Mouse (Mus musculus) MEL (cell line): ENCODE results near the gene Fbf1. TPM values are rescaled to one million over a fixed set of nuclear protein-coding genes. Genes with fewer than 3 reads are reported as not detected.

ENCODE experiments used
- DNase-seq: peaks from one replicate; pipeline ENCODE4 v3.0.0; 2011; ENCODE audit warnings: low read depth, low spot score
- H3K27ac ChIP-seq: 2 replicates; pipeline ENCODE4 v1.5.1; 2012; ENCODE audit warnings: low read depth, mild to moderate bottlenecking, control low read depth, low read length, moderate library complexity; ENCODE audit not compliant: control insufficient read depth
- H3K27me3 ChIP-seq, 2 experiments: fragments of 150-350 bp in 1 of 2; sonication (generic) in 1 of 2; 2 replicates each; pipeline ENCODE4 v1.6.1; 2012; ENCODE audit warnings: low read length in 2 of 2, mild to moderate bottlenecking in 2 of 2, improper control_type of control experiment in 1 of 2, moderate library complexity in 1 of 2; ENCODE audit not compliant: insufficient read depth in 2 of 2, control insufficient read depth in 1 of 2
- H3K36me3 ChIP-seq, 2 experiments: 2 replicates each; pipeline ENCODE4 v1.6.1; 2012 to 2014; ENCODE audit warnings: low read length in 2 of 2, improper control_type of control experiment in 1 of 2, inconsistent platforms in 1 of 2, mild to moderate bottlenecking in 1 of 2; ENCODE audit not compliant: insufficient read depth in 2 of 2, control insufficient read depth in 1 of 2
- H3K4me1 ChIP-seq, 2 experiments: fragments of 150-350 bp in 1 of 2; sonication (generic) in 1 of 2; 2 replicates each; pipeline ENCODE4 v1.6.1; 2012; ENCODE audit warnings: low read length in 2 of 2, improper control_type of control experiment in 1 of 2, mild to moderate bottlenecking in 1 of 2; ENCODE audit not compliant: insufficient read depth in 2 of 2, control insufficient read depth in 1 of 2
- H3K4me3 ChIP-seq, 2 experiments: fragments of 150-350 bp in 1 of 2; sonication (generic) in 1 of 2; 2 replicates each; pipeline ENCODE4 v1.5.1; 2012; ENCODE audit warnings: low read depth in 2 of 2, low read length in 2 of 2, mild to moderate bottlenecking in 2 of 2, moderate library complexity in 2 of 2, control low read depth in 1 of 2, improper control_type of control experiment in 1 of 2; ENCODE audit not compliant: control insufficient read depth in 1 of 2, insufficient read depth in 1 of 2
- H3K79me2 ChIP-seq: 2 replicates; pipeline ENCODE4 v1.6.1; 2012; ENCODE audit warnings: mild to moderate bottlenecking, low read length, moderate library complexity; ENCODE audit not compliant: control insufficient read depth, poor library complexity, insufficient read depth
- H3K9ac ChIP-seq: 2 replicates; pipeline ENCODE4 v1.6.1; 2012; ENCODE audit warnings: low read depth, mild to moderate bottlenecking, control low read depth, low read length, moderate library complexity; ENCODE audit not compliant: control insufficient read depth, poor library complexity, severe bottlenecking
- H3K9me3 ChIP-seq: fragments of 150-350 bp; sonication (generic); replicated peaks from 2 replicates; pipeline ENCODE4 v1.6.1; 2012; ENCODE audit warnings: mild to moderate bottlenecking, low read length, improper control_type of control experiment, moderate library complexity; ENCODE audit not compliant: insufficient read depth
- BHLHE40 ChIP-seq: IDR thresholded peaks from 2 replicates; pipeline ENCODE4 v1.6.1; 2012; ENCODE audit warnings: low read depth, mild to moderate bottlenecking, inconsistent platforms, low read length, improper control_type of control experiment, borderline replicate concordance
- CHD1 ChIP-seq: IDR thresholded peaks from 2 replicates; pipeline ENCODE4 v1.6.1; 2012; ENCODE audit warnings: low read depth, mild to moderate bottlenecking, inconsistent platforms, low read length, improper control_type of control experiment
- CHD2 ChIP-seq: IDR thresholded peaks from 2 replicates; pipeline ENCODE4 v1.6.1; 2011; ENCODE audit warnings: low read length, improper control_type of control experiment
- CTCF ChIP-seq, 3 experiments: IDR thresholded peaks in 2 of 3; conservative IDR thresholded peaks in 1 of 3; 2 replicates each; pipeline ENCODE4 v1.5.1; 2011 to 2012; ENCODE audit warnings: low read length in 3 of 3, low read depth in 2 of 3, mild to moderate bottlenecking in 2 of 3, improper control_type of control experiment in 1 of 3, inconsistent platforms in 1 of 3, mixed read lengths in 1 of 3, moderate library complexity in 1 of 3; ENCODE audit not compliant: control insufficient read depth in 1 of 3, insufficient read depth in 1 of 3, poor library complexity in 1 of 3, severe bottlenecking in 1 of 3
- E2F4 ChIP-seq: IDR thresholded peaks from 2 replicates; pipeline ENCODE4 v1.6.1; 2011; ENCODE audit warnings: low read depth, low read length, improper control_type of control experiment, borderline replicate concordance
- ELF1 ChIP-seq: IDR thresholded peaks from 2 replicates; pipeline ENCODE4 v1.6.1; 2014; ENCODE audit warnings: low read depth, mild to moderate bottlenecking, inconsistent platforms, low read length, improper control_type of control experiment, moderate library complexity
- EP300 ChIP-seq, 2 experiments: IDR thresholded peaks; 2 replicates each; pipeline ENCODE4 v1.6.1; 2011; ENCODE audit warnings: improper control_type of control experiment in 2 of 2, low read length in 2 of 2, low read depth in 1 of 2, mild to moderate bottlenecking in 1 of 2
- ETS1 ChIP-seq: IDR thresholded peaks from 2 replicates; pipeline ENCODE4 v1.6.1; 2012; ENCODE audit warnings: low read depth, mild to moderate bottlenecking, inconsistent platforms, low read length, improper control_type of control experiment, moderate library complexity
- HCFC1 ChIP-seq: IDR thresholded peaks from 2 replicates; pipeline ENCODE4 v1.6.1; 2012; ENCODE audit warnings: low read depth, mild to moderate bottlenecking, inconsistent platforms, low read length, improper control_type of control experiment, moderate library complexity
- JUND ChIP-seq: IDR thresholded peaks from 2 replicates; pipeline ENCODE4 v1.6.1; 2011; ENCODE audit warnings: low read depth, mild to moderate bottlenecking, improper control_type of control experiment, low read length
- KAT2A ChIP-seq: conservative IDR thresholded peaks from 2 replicates; pipeline ENCODE4 v1.6.1; 2012; ENCODE audit warnings: low read depth, low read length, improper control_type of control experiment, inconsistent platforms
- MAFK ChIP-seq: IDR thresholded peaks from 2 replicates; pipeline ENCODE4 v1.6.1; 2011; ENCODE audit warnings: low read depth, mild to moderate bottlenecking, low read length, improper control_type of control experiment, borderline replicate concordance
- MAX ChIP-seq: IDR thresholded peaks from 2 replicates; pipeline ENCODE4 v1.6.1; 2011; ENCODE audit warnings: low read length, improper control_type of control experiment
- MAZ ChIP-seq: IDR thresholded peaks from 2 replicates; pipeline ENCODE4 v1.6.1; 2012; ENCODE audit warnings: low read depth, mild to moderate bottlenecking, inconsistent platforms, low read length, improper control_type of control experiment
- MEF2A ChIP-seq: IDR thresholded peaks from 2 replicates; pipeline ENCODE4 v1.6.1; 2014; ENCODE audit warnings: low read depth, mild to moderate bottlenecking, inconsistent platforms, low read length, improper control_type of control experiment; ENCODE audit not compliant: poor library complexity, insufficient replicate concordance, severe bottlenecking; ENCODE audit errors: extremely low read depth
- MXI1 ChIP-seq: IDR thresholded peaks from 2 replicates; pipeline ENCODE4 v1.6.1; 2011; ENCODE audit warnings: mild to moderate bottlenecking, low read depth, low read length, improper control_type of control experiment
- MYB ChIP-seq: IDR thresholded peaks from 2 replicates; pipeline ENCODE4 v1.6.1; 2011; ENCODE audit warnings: mild to moderate bottlenecking, low read depth, low read length, improper control_type of control experiment
- MYC ChIP-seq: IDR thresholded peaks from 2 replicates; pipeline ENCODE4 v1.6.1; 2011; ENCODE audit warnings: low read depth, mild to moderate bottlenecking, low read length, improper control_type of control experiment, moderate library complexity
- NELFE ChIP-seq: IDR thresholded peaks from 2 replicates; pipeline ENCODE4 v1.6.1; 2011; ENCODE audit warnings: low read depth, low read length, improper control_type of control experiment
- NRF1 ChIP-seq: IDR thresholded peaks from 2 replicates; pipeline ENCODE4 v1.6.1; 2014; ENCODE audit warnings: low read depth, mild to moderate bottlenecking, inconsistent platforms, low read length, improper control_type of control experiment, moderate library complexity; ENCODE audit not compliant: poor library complexity, insufficient read depth, severe bottlenecking
- POLR2A ChIP-seq, 2 experiments: IDR thresholded peaks; 2 replicates each; pipeline ENCODE4 v1.6.1; 2011 to 2012; ENCODE audit warnings: low read length in 2 of 2, mild to moderate bottlenecking in 2 of 2, control low read depth in 1 of 2, improper control_type of control experiment in 1 of 2, low read depth in 1 of 2, moderate library complexity in 1 of 2; ENCODE audit not compliant: control insufficient read depth in 1 of 2, insufficient read depth in 1 of 2, poor library complexity in 1 of 2
- POLR2AphosphoS2 ChIP-seq: IDR thresholded peaks from 2 replicates; pipeline ENCODE4 v1.6.1; 2011; ENCODE audit warnings: low read length, improper control_type of control experiment
- RCOR1 ChIP-seq: IDR thresholded peaks from 2 replicates; pipeline ENCODE4 v1.6.1; 2012; ENCODE audit warnings: low read depth, mild to moderate bottlenecking, inconsistent platforms, low read length, improper control_type of control experiment
- SIN3A ChIP-seq: IDR thresholded peaks from 2 replicates; pipeline ENCODE4 v1.6.1; 2012; ENCODE audit warnings: low read length, improper control_type of control experiment, inconsistent platforms
- SMC3 ChIP-seq: IDR thresholded peaks from 2 replicates; pipeline ENCODE4 v1.6.1; 2011; ENCODE audit warnings: low read depth, low read length, improper control_type of control experiment
- TAL1 ChIP-seq: IDR thresholded peaks from 2 replicates; pipeline ENCODE4 v1.6.1; 2012; ENCODE audit warnings: mild to moderate bottlenecking, inconsistent platforms, low read length, moderate library complexity, mixed read lengths
- TBP ChIP-seq: IDR thresholded peaks from 2 replicates; pipeline ENCODE4 v1.8.0; 2011; ENCODE audit warnings: low read depth, low read length, improper control_type of control experiment
- TCF12 ChIP-seq: IDR thresholded peaks from 2 replicates; pipeline ENCODE4 v1.6.1; 2014; ENCODE audit warnings: low read depth, mild to moderate bottlenecking, inconsistent platforms, low read length, improper control_type of control experiment, moderate library complexity
- UBTF ChIP-seq: IDR thresholded peaks from 2 replicates; pipeline ENCODE4 v1.6.1; 2012; ENCODE audit warnings: low read depth, mild to moderate bottlenecking, inconsistent platforms, low read length, improper control_type of control experiment, moderate library complexity, borderline replicate concordance; ENCODE audit not compliant: insufficient read depth
- USF1 ChIP-seq: IDR thresholded peaks from 2 replicates; pipeline ENCODE4 v1.6.1; 2014; ENCODE audit warnings: low read depth, mild to moderate bottlenecking, inconsistent platforms, low read length, improper control_type of control experiment, moderate library complexity
- USF2 ChIP-seq, 2 experiments: IDR thresholded peaks; 2 replicates each; pipeline ENCODE4 v1.6.1; 2011 to 2012; ENCODE audit warnings: improper control_type of control experiment in 2 of 2, low read length in 2 of 2, borderline replicate concordance in 1 of 2, inconsistent platforms in 1 of 2, low read depth in 1 of 2, mild to moderate bottlenecking in 1 of 2; ENCODE audit not compliant: insufficient read depth in 1 of 2
- ZC3H11A ChIP-seq: IDR thresholded peaks from 2 replicates; pipeline ENCODE4 v1.6.1; 2012; ENCODE audit warnings: low read depth, mild to moderate bottlenecking, inconsistent platforms, low read length, improper control_type of control experiment
- ZMIZ1 ChIP-seq: IDR thresholded peaks from 2 replicates; pipeline ENCODE4 v1.6.1; 2012; ENCODE audit warnings: low read depth, mild to moderate bottlenecking, inconsistent platforms, low read length, improper control_type of control experiment, moderate library complexity
- ZNF384 ChIP-seq: IDR thresholded peaks from 2 replicates; pipeline ENCODE4 v1.6.1; 2012; ENCODE audit warnings: low read depth, mild to moderate bottlenecking, inconsistent platforms, low read length, improper control_type of control experiment
- polyA plus RNA-seq, 2 experiments: library from polyadenylated mRNA; stranded (reverse) in 1 of 2; unstranded in 1 of 2; fragments of >175 nt in 1 of 2; fragments of >200 nt in 1 of 2; gene quantifications; 2 replicates each; pipeline versions ENCODE4 v1.2.1 to v1.2.4; 2012; ENCODE audit warnings: low replicate concordance in 2 of 2, low read depth in 1 of 2; ENCODE audit not compliant: insufficient read length in 2 of 2, insufficient read depth in 1 of 2, missing spikeins in 1 of 2
- total RNA-seq: library from RNA; depleted of rRNA; stranded (reverse); fragments of 300-350 nt; gene quantifications from 2 replicates; pipeline ENCODE4 v1.2.3, GENCODE M21; 2012

The Fbf1 gene
- total and polyA plus RNA-seq, 3 experiments: 29.2 to 32.5 TPM; not detected in 1

- peak within 1 kb of the TSS; percentile 90 to 94 for H3K4me3 ChIP-seq
- peak within 1 kb of the TSS; percentile 92 for H3K27ac ChIP-seq
- peaks cover 25 to 26% of the 10 kb centered on the region in 2 experiments for H3K4me1 ChIP-seq
- no peaks in the 10 kb centered on the region for H3K27me3 ChIP-seq
- peak within 1 kb of the TSS; percentile 97 for H3K9ac ChIP-seq
- no peaks in the 10 kb centered on the region for H3K9me3 ChIP-seq
- peak; percentile 51; the same call in 1 of the 2 replicates for TF ChIP-seq MYB
- TF ChIP-seq NRF1: peak; percentile 84
- peak; percentile 87 for TF ChIP-seq SIN3A
- peak; percentile 74 for TF ChIP-seq ZMIZ1
- TF ChIP-seq ZC3H11A: no peak
- peak; percentile 20; the same call in 1 of the 2 replicates for TF ChIP-seq ETS1
- peak; percentile 97 for TF ChIP-seq BHLHE40
- peak; percentile 78 for TF ChIP-seq HCFC1
- 0 out of 2 replicates have a peak, but pooled peaks have one; percentile 30 for TF ChIP-seq KAT2A
- peak in 1 of 2 experiments; percentile 42; a peak in 1 of 4 replicates for TF ChIP-seq EP300 (IDR thresholded peaks at IDR 0.05; ENCODE audit: low read depth in 1 of 2, low read length in 2 of 2)
- no peak for TF ChIP-seq TAL1
- TF ChIP-seq TCF12: peak; percentile 57
- peak; percentile 23; the same call in 1 of the 2 replicates for TF ChIP-seq CHD2
- TF ChIP-seq RCOR1: no peak
- TF ChIP-seq USF1: peak; percentile 97
- peak; percentile 79 for TF ChIP-seq MAX
- no peak for TF ChIP-seq MAFK
- no peak for TF ChIP-seq UBTF
- TF ChIP-seq NELFE: peak; percentile 57
- TF ChIP-seq JUND: no peak
- TF ChIP-seq TBP: peak; percentile 71
- TF ChIP-seq MXI1: peak; percentile 84
- TF ChIP-seq MAZ: peak; percentile 98
- peak; percentile 65 to 71 for TF ChIP-seq POLR2A (IDR thresholded peaks at IDR 0.05; ENCODE audit: control insufficient read depth in 1 of 2, insufficient read depth in 1 of 2, low read depth in 1 of 2, low read length in 2 of 2, poor library complexity in 1 of 2)
- no peak for TF ChIP-seq CTCF (IDR thresholded peaks at IDR 0.05 in 2 of 3, conservative IDR thresholded peaks at IDR 0.05 in 1 of 3; ENCODE audit: control insufficient read depth in 1 of 3, insufficient read depth in 1 of 3, low read depth in 2 of 3, low read length in 3 of 3, poor library complexity in 1 of 3, severe bottlenecking in 1 of 3)
- TF ChIP-seq POLR2AphosphoS2: peak; percentile 61; the same call in 1 of the 2 replicates
- 0 out of 2 replicates have a peak, but pooled peaks have one; percentile 36 for TF ChIP-seq MEF2A
- TF ChIP-seq ELF1: peak; percentile 92
- no peak for TF ChIP-seq ZNF384
- peak; percentile 74; the same call in 1 of the 2 replicates for TF ChIP-seq E2F4
- no peak for TF ChIP-seq MYC
- TF ChIP-seq SMC3: 0 out of 2 replicates have a peak, but pooled peaks have one; percentile 5
- peak; percentile 74 to 86 for TF ChIP-seq USF2 (IDR thresholded peaks at IDR 0.05; ENCODE audit: borderline replicate concordance in 1 of 2, insufficient read depth in 1 of 2, low read depth in 1 of 2, low read length in 2 of 2)
- no peak for TF ChIP-seq CHD1
- H3K36me3 ChIP-seq: peaks cover 0 to 39% of the 10 kb centered on the region in 2 experiments; a peak in 2 of 4 replicates
- peak; percentile 98 for DNase-seq
- H3K79me2 ChIP-seq: peaks cover 8% of the 10 kb centered on the region
These were observed 30.9 kb upstream of the Fbf1 start, which contains the start of the genes Ten1 and Acox1 for GRCm38 (mm10) chr11:116198639-116199531. TSS of gene Ten1 (plus strand) at chr11:116198855. TSS of gene Acox1 (minus strand) at chr11:116199045.
